25 mouse cellular contexts compared by ENCODE assay signal in genomic region chr10:107233825-107234224, GRCm38 (mm10). TPM values are rescaled to one million over a fixed set of nuclear protein-coding genes. Genes with fewer than 3 reads are reported as not detected.
DNase-seq lines count a peak whose midpoint lies in the region; ATAC-seq and TF ChIP-seq lines count a peak whose summit lies in the region.
"Had no signal": no experiment of that assay in that cellular context is flagged by ENCODE, and none has a peak within 500 bp of the region (broad histone marks: within the 10 kb centered on the region; RNA-seq: fewer than 3 reads in every experiment).

No protein-coding gene starts in this region.

- no peaks in the 10 kb centered on the region for H3K9me3 ChIP-seq in kidney, embryonic 15.5 days (replicated peaks)

- WGBS in thymus, adult 2 months, result 92% methylated on average over 4 of the region's 4 CpGs
- 87% methylated on average over 4 of the region's 4 CpGs for WGBS in kidney, embryonic 15.5 days

- no peak overlapping the region for H3K9ac ChIP-seq in kidney, embryonic 15.5 days

- no peak overlapping the region for H3K4me2 ChIP-seq in kidney, embryonic 15.5 days

- no peaks in the 10 kb centered on the region for H3K4me1 ChIP-seq in thymus, adult 2 months (replicated peaks; ENCODE audit: control insufficient read depth, insufficient read depth, low read length)
- H3K4me1 ChIP-seq in kidney, embryonic 15.5 days, result no peaks in the 10 kb centered on the region

- no peak for TF ChIP-seq CTCF in thymus, adult 2 months (IDR thresholded peaks at IDR 0.05; ENCODE audit: borderline replicate concordance, control insufficient read depth, extremely low read depth, insufficient read depth, low read length, poor library complexity)

- no peak for DNase-seq in frontal cortex, postnatal 14 days (ENCODE audit: low spot score in 2 of 2)
- DNase-seq in 3T3-L1 (ENCODE audit: low read depth, low spot score), result peak; percentile 93
- peak; percentile 30 for DNase-seq in brain, adult 2 months (ENCODE audit: low read depth, low spot score)
- peak; percentile 2 for DNase-seq in telencephalon, adult 2 months (ENCODE audit: low read depth, low spot score)
- DNase-seq in thymus, adult 2 months, result no peak
- DNase-seq: adrenal gland, adult 2 months; adrenal gland, adult 8-10 months; adrenal gland, postnatal 10 days; adrenal gland, postnatal 14 days; adrenal gland, postnatal 25 days; adrenal gland, postnatal 36 days; B cell, adult 2 months; cerebellum, adult 11 months; cerebellum, adult 11-12 months; cerebellum, adult 18-20 months; cerebellum, adult 2 months had no signal

- no peaks in the 10 kb centered on the region for H3K36me3 ChIP-seq in thymus, adult 2 months (ENCODE audit: control insufficient read depth, insufficient read depth, low read length)
- H3K36me3 ChIP-seq in kidney, embryonic 15.5 days, result no peaks in the 10 kb centered on the region
- H3K36me3 ChIP-seq: G1E had no signal

- TF ChIP-seq POLR2A in thymus, adult 2 months (IDR thresholded peaks at IDR 0.05; ENCODE audit: control insufficient read depth, extremely low read depth, insufficient read depth, low read length, poor library complexity), result no peak

- no peak overlapping the region for H3K4me3 ChIP-seq in thymus, adult 2 months (ENCODE audit: control insufficient read depth, insufficient read depth, low read length)
- no peak overlapping the region for H3K4me3 ChIP-seq in kidney, embryonic 15.5 days (replicated peaks)

- peak; percentile 86 for ATAC-seq in frontal cortex, adult (ENCODE audit: low TSS enrichment)
- no peak for ATAC-seq in kidney, embryonic 15.5 days (replicated peaks; ENCODE audit: low FRiP score)
- ATAC-seq in granulocyte monocyte progenitor cell, adult 5-6 weeks (replicated peaks; ENCODE audit: poor library complexity, severe bottlenecking), result no peak
- ATAC-seq: activated CD4-positive, CD25-positive, alpha-beta regulatory T cell, adult 4 months; CD4-positive, CD25-positive, alpha-beta regulatory T cell, adult 4 months; Patski had no signal

- no peak overlapping the region for H3K27ac ChIP-seq in thymus, adult 2 months (ENCODE audit: control insufficient read depth, insufficient read depth, low read length)
- H3K27ac ChIP-seq in kidney, embryonic 15.5 days, result no peak overlapping the region

- no peaks in the 10 kb centered on the region for H3K27me3 ChIP-seq in thymus, adult 2 months (ENCODE audit: control insufficient read depth, insufficient read depth, low read length)
- no peaks in the 10 kb centered on the region for H3K27me3 ChIP-seq in kidney, embryonic 15.5 days
- H3K27me3 ChIP-seq: CH12.LX, Patski had no signal

RNA-seq across cellular contexts. Expression of gene Lin7a, which starts 37.7 kb away (rescaled TPM):
- polyA plus RNA-seq in thymus, adult 2 months (2012; rRNA removed), result 0.26 TPM in 1 of 2 replicates, not detected in the other
- 1.6 and 2.0 TPM in 2 replicates for polyA plus RNA-seq in kidney, embryonic 15.5 days (2015; fragmentation: Nextera tagmentation; extraction: Ambion mirVana)
- total RNA-seq in granulocyte monocyte progenitor cell, adult 5-6 weeks (2014; fragmentation: Nextera tagmentation), result not detected in 2 replicates
- not detected in 2 replicates for total RNA-seq in granulocyte monocyte progenitor cell, adult 5-6 weeks (2017)
- total RNA-seq: CH12.LX, G1E, MEL had no signal
- polyA plus RNA-seq: activated CD4-positive, CD25-positive, alpha-beta regulatory T cell, adult 4 months; CD4-positive, CD25-positive, alpha-beta regulatory T cell, adult 4 months; G1E had no signal

Comparison
In these comparisons a context has a peak if more than half of its experiments do, and no peak if none do; other contexts are left out.
1. DNase-seq: peak in 3T3-L1 (single experiment), brain, adult 2 months (single experiment) and telencephalon, adult 2 months (single experiment); none in frontal cortex, postnatal 14 days (0 of 2) and thymus, adult 2 months (single experiment).